Mouse (Mus musculus): Measurements from ENCODE around the gene Wwox. TPM values are rescaled to one million over a fixed set of nuclear protein-coding genes. Genes with fewer than 3 reads are reported as not detected.

Wwox gene
- polyA plus RNA-seq, 1 experiment = 11.3 TPM

DNA sequence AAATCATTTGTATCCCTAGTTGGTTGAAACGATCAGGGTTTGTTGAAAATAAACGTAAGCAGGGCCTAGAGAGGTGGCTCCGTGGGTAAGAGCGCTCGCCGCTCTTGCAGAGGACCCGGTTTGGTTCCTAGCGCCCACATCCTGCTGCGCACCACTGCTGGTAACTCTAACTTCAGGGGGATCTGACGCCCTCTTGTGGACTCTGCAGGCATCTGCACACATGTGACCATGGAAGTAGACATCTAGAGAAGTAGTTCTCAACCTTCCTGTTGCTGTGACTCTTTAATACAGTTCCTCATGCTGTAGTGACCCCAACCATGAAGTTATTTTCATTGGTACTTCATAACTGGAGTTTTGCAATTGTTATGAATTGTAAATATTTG lies 29.7 kb downstream of the Wwox start:
- Histone ChIP-seq H3K36me3 (ENCODE audit: control insufficient read depth, insufficient read depth, low read length, poor library complexity, severe bottlenecking) (no peaks in the 10 kb centered on the region; the same call in 1 of the 2 replicates), H3K4me3 (ENCODE audit: low read depth, low read length) (no peak overlapping the region), H3K9ac (ENCODE audit: low read depth, poor library complexity, severe bottlenecking) (no peak overlapping the region), H3K27me3 (ENCODE audit: control insufficient read depth, insufficient read depth, low read length, poor library complexity, severe bottlenecking) (no peaks in the 10 kb centered on the region), H3K27ac (ENCODE audit: insufficient read depth, low read length) (no peak overlapping the region), H3K9me3 (replicated peaks; ENCODE audit: control insufficient read depth, insufficient read depth, low read length, poor library complexity, severe bottlenecking) (no peaks in the 10 kb centered on the region), H3K4me1 (ENCODE audit: control insufficient read depth, insufficient read depth, low read length) (no peaks in the 10 kb centered on the region)
- TF ChIP-seq POLR2A (IDR thresholded peaks at IDR 0.05; ENCODE audit: insufficient read depth, low read length) (no peak), CTCF (IDR thresholded peaks at IDR 0.05; ENCODE audit: low read depth, low read length) (peak; percentile 48)

DNA sequence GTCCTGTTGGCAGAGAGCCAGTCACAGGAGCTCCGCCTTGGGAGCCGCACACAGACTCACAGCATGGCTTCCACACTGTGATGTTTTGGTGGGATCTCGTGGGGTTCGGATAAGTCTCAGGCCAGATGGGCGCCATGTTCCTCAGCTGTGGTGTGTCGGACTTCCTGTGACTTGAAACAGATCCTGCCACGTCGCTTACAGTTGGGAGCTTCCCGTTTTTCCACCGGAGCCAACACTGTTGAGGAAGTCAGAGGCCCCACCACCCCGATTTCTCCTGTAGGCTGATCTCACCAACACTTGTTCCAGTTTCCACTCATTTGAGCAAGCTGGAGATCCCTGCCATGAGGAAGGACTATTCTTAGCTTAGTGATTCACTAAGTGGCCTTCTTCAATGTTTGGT lies 34.1 kb downstream of the Wwox start:
- no peak overlapping the region for H3K27ac ChIP-seq (ENCODE audit: insufficient read depth, low read length)
- no peaks in the 10 kb centered on the region for H3K9me3 ChIP-seq (replicated peaks; ENCODE audit: control insufficient read depth, insufficient read depth, low read length, poor library complexity, severe bottlenecking)
- H3K4me3 ChIP-seq (ENCODE audit: low read depth, low read length) = no peak overlapping the region
- H3K4me1 ChIP-seq (ENCODE audit: control insufficient read depth, insufficient read depth, low read length) = no peaks in the 10 kb centered on the region
- no peaks in the 10 kb centered on the region; the same call in 1 of the 2 replicates for H3K36me3 ChIP-seq (ENCODE audit: control insufficient read depth, insufficient read depth, low read length, poor library complexity, severe bottlenecking)
- no peak overlapping the region for H3K9ac ChIP-seq (ENCODE audit: low read depth, poor library complexity, severe bottlenecking)
- TF ChIP-seq CTCF (IDR thresholded peaks at IDR 0.05; ENCODE audit: low read depth, low read length) (no peak), EP300 (IDR thresholded peaks at IDR 0.05; ENCODE audit: insufficient read depth, low read depth, low read length) (no peak), POLR2A (IDR thresholded peaks at IDR 0.05; ENCODE audit: insufficient read depth, low read length) (no peak)
- H3K27me3 ChIP-seq (ENCODE audit: control insufficient read depth, insufficient read depth, low read length, poor library complexity, severe bottlenecking) = no peaks in the 10 kb centered on the region

DNA sequence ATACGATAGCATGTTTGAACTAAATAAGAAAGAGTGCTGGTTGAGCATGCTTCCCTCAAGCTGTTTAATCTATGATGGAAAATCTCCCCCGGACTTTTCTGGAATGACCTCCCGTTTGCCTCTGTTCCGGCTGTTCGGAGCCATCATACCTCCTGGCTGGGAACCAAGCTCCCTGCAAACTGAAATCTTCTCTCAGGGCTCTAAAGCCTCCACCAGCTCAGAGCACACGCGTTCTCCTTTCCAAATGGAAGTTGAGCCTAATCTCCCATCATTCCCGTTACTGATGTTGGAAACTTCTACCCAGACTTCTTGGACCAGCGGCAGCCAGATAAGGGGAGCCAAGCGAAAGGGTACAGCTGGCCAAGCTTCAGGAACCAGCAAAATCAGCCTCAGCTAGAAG lies 37.5 kb downstream of the Wwox start:
- Histone ChIP-seq H3K27ac (ENCODE audit: insufficient read depth, low read length) (no peak overlapping the region), H3K9me3 (replicated peaks; ENCODE audit: control insufficient read depth, insufficient read depth, low read length, poor library complexity, severe bottlenecking) (no peaks in the 10 kb centered on the region), H3K9ac (ENCODE audit: low read depth, poor library complexity, severe bottlenecking) (no peak overlapping the region), H3K36me3 (ENCODE audit: control insufficient read depth, insufficient read depth, low read length, poor library complexity, severe bottlenecking) (no peaks in the 10 kb centered on the region; the same call in 1 of the 2 replicates), H3K4me3 (ENCODE audit: low read depth, low read length) (peak overlapping the region; percentile 12), H3K4me1 (ENCODE audit: control insufficient read depth, insufficient read depth, low read length) (no peaks in the 10 kb centered on the region), H3K27me3 (ENCODE audit: control insufficient read depth, insufficient read depth, low read length, poor library complexity, severe bottlenecking) (no peaks in the 10 kb centered on the region)
- TF ChIP-seq POLR2A (IDR thresholded peaks at IDR 0.05; ENCODE audit: insufficient read depth, low read length) (no peak), CTCF (IDR thresholded peaks at IDR 0.05; ENCODE audit: low read depth, low read length) (no peak), EP300 (IDR thresholded peaks at IDR 0.05; ENCODE audit: insufficient read depth, low read depth, low read length) (no peak)

DNA sequence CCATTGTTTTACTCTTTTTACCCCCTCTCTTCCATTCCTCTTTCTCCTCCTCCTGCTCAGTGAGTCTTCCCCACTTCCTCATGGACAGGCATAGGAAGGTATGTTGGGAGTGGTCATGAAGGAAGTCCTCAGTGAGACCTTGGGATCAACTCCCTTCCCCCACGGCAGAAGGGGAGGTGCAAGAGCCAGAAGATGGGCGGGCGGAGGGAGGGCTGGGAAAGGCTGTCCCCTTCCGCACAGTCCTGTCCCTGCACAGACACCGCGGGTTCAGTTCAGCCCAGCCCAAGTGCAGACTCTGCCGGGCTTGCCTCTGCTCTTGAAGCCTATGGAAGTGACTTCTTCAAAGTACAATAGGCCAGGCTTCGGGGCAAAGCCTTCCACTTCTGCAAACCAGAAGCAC lies 38.3 kb downstream of the Wwox start:
- 0 out of 2 replicates have a peak, but pooled peaks have one; percentile 22 for TF ChIP-seq EP300 (IDR thresholded peaks at IDR 0.05; ENCODE audit: insufficient read depth, low read depth, low read length)
- TF ChIP-seq CTCF (IDR thresholded peaks at IDR 0.05; ENCODE audit: low read depth, low read length) = no peak
- no peak for TF ChIP-seq POLR2A (IDR thresholded peaks at IDR 0.05; ENCODE audit: insufficient read depth, low read length)
- Histone ChIP-seq H3K4me3 (ENCODE audit: low read depth, low read length) (peak overlapping the region; percentile 27; the same call in 1 of the 2 replicates), H3K27ac (ENCODE audit: insufficient read depth, low read length) (no peak overlapping the region), H3K36me3 (ENCODE audit: control insufficient read depth, insufficient read depth, low read length, poor library complexity, severe bottlenecking) (no peaks in the 10 kb centered on the region; the same call in 1 of the 2 replicates), H3K9me3 (replicated peaks; ENCODE audit: control insufficient read depth, insufficient read depth, low read length, poor library complexity, severe bottlenecking) (no peaks in the 10 kb centered on the region), H3K9ac (ENCODE audit: low read depth, poor library complexity, severe bottlenecking) (no peak overlapping the region), H3K27me3 (ENCODE audit: control insufficient read depth, insufficient read depth, low read length, poor library complexity, severe bottlenecking) (no peaks in the 10 kb centered on the region), H3K4me1 (ENCODE audit: control insufficient read depth, insufficient read depth, low read length) (no peaks in the 10 kb centered on the region)

DNA sequence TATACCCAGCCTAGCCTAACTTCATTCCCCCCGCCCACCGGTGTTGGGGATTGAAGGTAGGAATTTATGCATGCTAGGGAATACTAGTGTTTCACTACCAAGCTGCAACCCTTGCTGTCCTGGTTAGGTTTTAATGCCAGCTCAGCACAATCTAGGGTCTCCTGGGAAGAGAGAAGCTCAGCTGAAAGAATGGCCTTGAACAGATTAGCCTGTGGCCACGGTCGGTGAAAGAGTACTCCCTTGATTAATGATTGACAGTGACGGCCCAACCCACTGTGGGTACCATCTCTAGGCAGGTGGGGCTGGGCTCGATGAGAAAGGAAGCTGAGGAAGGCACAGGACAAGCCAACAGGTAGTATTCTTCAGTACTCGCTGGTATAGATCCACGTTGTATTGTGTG lies 40.3 kb downstream of the Wwox start:
- Histone ChIP-seq H3K9ac (ENCODE audit: low read depth, poor library complexity, severe bottlenecking) (no peak overlapping the region), H3K27me3 (ENCODE audit: control insufficient read depth, insufficient read depth, low read length, poor library complexity, severe bottlenecking) (no peaks in the 10 kb centered on the region), H3K9me3 (replicated peaks; ENCODE audit: control insufficient read depth, insufficient read depth, low read length, poor library complexity, severe bottlenecking) (no peaks in the 10 kb centered on the region), H3K4me1 (ENCODE audit: control insufficient read depth, insufficient read depth, low read length) (no peaks in the 10 kb centered on the region), H3K4me3 (ENCODE audit: low read depth, low read length) (no peak overlapping the region), H3K27ac (ENCODE audit: insufficient read depth, low read length) (no peak overlapping the region), H3K36me3 (ENCODE audit: control insufficient read depth, insufficient read depth, low read length, poor library complexity, severe bottlenecking) (no peaks in the 10 kb centered on the region)
- TF ChIP-seq CTCF (IDR thresholded peaks at IDR 0.05; ENCODE audit: low read depth, low read length) = no peak
- no peak for TF ChIP-seq POLR2A (IDR thresholded peaks at IDR 0.05; ENCODE audit: insufficient read depth, low read length)
- TF ChIP-seq EP300 (IDR thresholded peaks at IDR 0.05; ENCODE audit: insufficient read depth, low read depth, low read length) = no peak

DNA sequence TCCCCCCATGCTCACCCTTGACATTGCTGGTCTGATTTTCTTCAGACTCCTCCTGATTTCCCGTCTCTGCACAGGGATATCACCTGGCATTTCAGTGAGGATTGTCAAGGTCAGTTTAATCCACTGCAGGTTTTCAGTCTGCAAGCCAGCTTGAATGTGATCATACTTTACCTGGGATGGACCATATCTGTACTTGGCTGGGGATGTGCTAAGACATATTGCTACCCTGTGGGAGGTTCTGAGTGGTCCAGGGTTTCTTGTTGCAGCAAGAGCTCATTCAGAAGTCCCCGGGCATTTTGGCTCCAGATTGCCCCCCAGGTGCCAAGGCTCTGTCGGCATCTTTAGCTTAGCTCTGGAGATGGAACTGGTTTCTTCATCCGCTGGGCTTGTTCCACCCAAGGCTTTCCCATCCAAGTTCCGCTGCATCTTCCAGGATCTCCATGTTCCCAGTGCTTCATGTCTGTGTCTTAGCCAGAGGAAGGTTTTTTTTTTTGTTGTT lies 52.3 kb downstream of the Wwox start:
- no peak overlapping the region for H3K27ac ChIP-seq (ENCODE audit: insufficient read depth, low read length)
- H3K4me1 ChIP-seq (ENCODE audit: control insufficient read depth, insufficient read depth, low read length) = no peaks in the 10 kb centered on the region
- H3K9me3 ChIP-seq (replicated peaks; ENCODE audit: control insufficient read depth, insufficient read depth, low read length, poor library complexity, severe bottlenecking) = no peaks in the 10 kb centered on the region
- H3K36me3 ChIP-seq (ENCODE audit: control insufficient read depth, insufficient read depth, low read length, poor library complexity, severe bottlenecking) = no peaks in the 10 kb centered on the region
- H3K4me3 ChIP-seq (ENCODE audit: low read depth, low read length) = no peak overlapping the region
- no peaks in the 10 kb centered on the region for H3K27me3 ChIP-seq (ENCODE audit: control insufficient read depth, insufficient read depth, low read length, poor library complexity, severe bottlenecking)
- H3K9ac ChIP-seq (ENCODE audit: low read depth, poor library complexity, severe bottlenecking) = no peak overlapping the region
- TF ChIP-seq CTCF (IDR thresholded peaks at IDR 0.05; ENCODE audit: low read depth, low read length) = no peak
- TF ChIP-seq POLR2A (IDR thresholded peaks at IDR 0.05; ENCODE audit: insufficient read depth, low read length) = no peak
- no peak for TF ChIP-seq EP300 (IDR thresholded peaks at IDR 0.05; ENCODE audit: insufficient read depth, low read depth, low read length)

Data from ES-Bruce4 (cell line).